In the genomic region with DNA sequence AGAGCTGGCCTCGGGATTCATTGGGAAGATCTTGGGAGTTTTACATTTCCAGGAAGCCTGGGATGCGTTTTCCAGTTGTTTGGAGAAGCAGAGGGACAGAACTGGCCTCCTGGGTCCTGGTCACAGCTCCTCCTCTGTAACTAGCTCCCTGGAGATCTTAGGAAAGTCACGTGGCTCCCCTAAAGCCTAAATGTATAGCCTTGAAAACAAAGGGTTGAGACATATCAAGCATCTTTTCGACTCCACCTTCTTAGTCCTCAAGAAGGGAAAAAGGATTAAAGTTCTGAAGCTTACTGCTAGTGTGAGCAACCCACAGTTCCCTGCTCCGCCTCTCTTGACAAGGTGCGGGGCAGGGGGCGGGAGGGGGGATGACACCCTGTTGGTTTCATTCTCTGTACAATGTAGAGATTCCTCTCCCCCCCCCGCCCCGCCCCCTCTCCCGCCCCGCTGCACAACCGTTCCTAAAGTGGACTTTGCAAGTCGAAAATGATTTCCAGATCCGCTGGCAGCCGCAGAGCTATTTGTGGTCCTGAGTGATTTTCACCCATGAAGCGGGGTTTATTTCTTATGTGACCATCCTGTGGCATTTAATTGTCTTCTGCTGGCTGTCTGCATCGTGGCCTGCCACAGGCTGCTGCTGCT, we compare ENCODE assay signal across 9 mouse cellular contexts. TPM values are rescaled to one million over a fixed set of nuclear protein-coding genes. Genes with fewer than 3 reads are reported as not detected.
DNase-seq lines count a peak whose midpoint lies in the region; ATAC-seq and TF ChIP-seq lines count a peak whose summit lies in the region.
"Had no signal": no experiment of that assay in that cellular context is flagged by ENCODE, and none has a peak within 500 bp of the region (broad histone marks: within the 10 kb centered on the region; RNA-seq: fewer than 3 reads in every experiment).

No protein-coding gene starts in this region.

- no peak for TF ChIP-seq CTCF in kidney, adult 2 months (conservative IDR thresholded peaks at IDR 0.05; ENCODE audit: insufficient read depth, insufficient read length, low read depth, low read length)

- H3K27ac ChIP-seq in kidney, embryonic 16.5 days (ENCODE audit: low read length) = peak overlapping the region; percentile 35; the same call in 1 of the 2 replicates
- no peak overlapping the region for H3K27ac ChIP-seq in kidney, adult 2 months (ENCODE audit: insufficient read depth, low read depth, low read length)
- H3K27ac ChIP-seq in heart, embryonic 11.5 days (ENCODE audit: low read depth, low read length) = peak overlapping the region; percentile 29; the same call in 1 of the 2 replicates
- peak overlapping the region; percentile 67; the same call in 1 of the 2 replicates for H3K27ac ChIP-seq in limb, embryonic 13.5 days
- H3K27ac ChIP-seq in neural tube, embryonic 14.5 days (ENCODE audit: low read depth, low read length) = no peak overlapping the region

- 0 out of 2 replicates have a peak, but pooled peaks have one; percentile 14 for ATAC-seq in kidney, embryonic 16.5 days (ENCODE audit: low FRiP score, low TSS enrichment)
- ATAC-seq in heart, embryonic 11.5 days (replicated peaks; ENCODE audit: insufficient number of reproducible peaks, low FRiP score, low TSS enrichment) = no peak
- ATAC-seq in limb, embryonic 13.5 days (ENCODE audit: low FRiP score, low read depth) = peak; percentile 49; the same call in 1 of the 2 replicates
- ATAC-seq in neural tube, embryonic 14.5 days (ENCODE audit: low read depth) = no peak
- no peak for ATAC-seq in granulocyte monocyte progenitor cell, adult 5-6 weeks (replicated peaks; ENCODE audit: poor library complexity, severe bottlenecking)

- peak overlapping the region; percentile 28 for H3K4me3 ChIP-seq in kidney, embryonic 16.5 days (ENCODE audit: low read length)
- H3K4me3 ChIP-seq in kidney, adult 2 months (ENCODE audit: insufficient read depth, low read depth, low read length) = no peak overlapping the region
- peak overlapping the region; percentile 35 for H3K4me3 ChIP-seq in heart, embryonic 11.5 days (ENCODE audit: low read depth, low read length)
- peak overlapping the region; percentile 19 for H3K4me3 ChIP-seq in limb, embryonic 13.5 days
- H3K4me3 ChIP-seq in neural tube, embryonic 14.5 days (ENCODE audit: low read depth, low read length) = no peak overlapping the region

- H3K4me2 ChIP-seq in kidney, embryonic 16.5 days (replicated peaks; ENCODE audit: low read depth, low read length) = peak overlapping the region; percentile 49
- H3K4me2 ChIP-seq in heart, embryonic 11.5 days = peak overlapping the region; percentile 68
- peak overlapping the region; percentile 54 for H3K4me2 ChIP-seq in limb, embryonic 13.5 days (replicated peaks)
- H3K4me2 ChIP-seq in neural tube, embryonic 14.5 days (ENCODE audit: low read depth, low read length) = peak overlapping the region; percentile 27

- no peaks in the 10 kb centered on the region for H3K27me3 ChIP-seq in kidney, embryonic 16.5 days (ENCODE audit: insufficient read depth, low read length)
- H3K27me3 ChIP-seq in kidney, adult 2 months (replicated peaks; ENCODE audit: control insufficient read depth, insufficient read depth, low read length) = no peaks in the 10 kb centered on the region
- H3K27me3 ChIP-seq in heart, embryonic 11.5 days (ENCODE audit: control insufficient read depth, insufficient read depth, low read length) = no peaks in the 10 kb centered on the region
- no peaks in the 10 kb centered on the region for H3K27me3 ChIP-seq in limb, embryonic 13.5 days
- H3K27me3 ChIP-seq in neural tube, embryonic 14.5 days (ENCODE audit: control insufficient read depth, insufficient read depth, low read length) = no peaks in the 10 kb centered on the region

- peak overlapping the region; percentile 31; the same call in 1 of the 2 replicates for H3K9ac ChIP-seq in kidney, embryonic 16.5 days (replicated peaks; ENCODE audit: low read length)
- peak overlapping the region; percentile 34; the same call in 1 of the 2 replicates for H3K9ac ChIP-seq in heart, embryonic 11.5 days (ENCODE audit: low read depth, low read length)
- peak overlapping the region; percentile 25; the same call in 1 of the 2 replicates for H3K9ac ChIP-seq in limb, embryonic 13.5 days
- H3K9ac ChIP-seq in neural tube, embryonic 14.5 days (replicated peaks; ENCODE audit: low read depth, low read length) = no peak overlapping the region

- no peak for DNase-seq in kidney, adult 2 months
- DNase-seq in layer of hippocampus, postnatal 25 days (ENCODE audit: extremely low spot score in 1 of 2, low spot score in 1 of 2) = no peak
- no peak for DNase-seq in frontal cortex, postnatal 14 days (ENCODE audit: low spot score in 2 of 2)
- DNase-seq: cerebellum, adult 18-20 months had no signal

- 16% methylated on average over 16 of the region's 17 CpGs for WGBS in kidney, embryonic 16.5 days
- WGBS in kidney, adult 2 months = 13% methylated on average over 17 of the region's 17 CpGs
- 13% methylated on average over 15 of the region's 17 CpGs for WGBS in heart, embryonic 11.5 days (ENCODE audit: insufficient replicate concordance)
- WGBS in limb, embryonic 13.5 days = 10% methylated on average over 17 of the region's 17 CpGs
- WGBS in neural tube, embryonic 14.5 days = 20% methylated on average over 17 of the region's 17 CpGs

- no peaks in the 10 kb centered on the region for H3K9me3 ChIP-seq in kidney, embryonic 16.5 days (ENCODE audit: low read length)
- H3K9me3 ChIP-seq in heart, embryonic 11.5 days (replicated peaks; ENCODE audit: control insufficient read depth, low read length) = no peaks in the 10 kb centered on the region
- H3K9me3 ChIP-seq in limb, embryonic 13.5 days = no peaks in the 10 kb centered on the region
- no peaks in the 10 kb centered on the region for H3K9me3 ChIP-seq in neural tube, embryonic 14.5 days (ENCODE audit: control insufficient read depth, low read length)

- H3K4me1 ChIP-seq in kidney, embryonic 16.5 days (ENCODE audit: insufficient read depth, low read length) = peaks cover 29% of the 10 kb centered on the region
- H3K4me1 ChIP-seq in kidney, adult 2 months (ENCODE audit: control insufficient read depth, insufficient read depth, low read length) = 0 out of 2 replicates have a peak, but pooled peaks cover 2% of the 10 kb centered on the region
- H3K4me1 ChIP-seq in heart, embryonic 11.5 days (ENCODE audit: control insufficient read depth, insufficient read depth, low read length) = peaks cover 11% of the 10 kb centered on the region
- peaks cover 34% of the 10 kb centered on the region for H3K4me1 ChIP-seq in limb, embryonic 13.5 days
- peaks cover 9% of the 10 kb centered on the region; the same call in 1 of the 2 replicates for H3K4me1 ChIP-seq in neural tube, embryonic 14.5 days (ENCODE audit: control insufficient read depth, insufficient read depth, low read length)

- H3K36me3 ChIP-seq in kidney, embryonic 16.5 days (ENCODE audit: insufficient read depth, low read length) = no peaks in the 10 kb centered on the region
- H3K36me3 ChIP-seq in kidney, adult 2 months (ENCODE audit: control insufficient read depth, insufficient read depth, low read length) = no peaks in the 10 kb centered on the region
- no peaks in the 10 kb centered on the region for H3K36me3 ChIP-seq in heart, embryonic 11.5 days (ENCODE audit: control insufficient read depth, insufficient read depth, low read length)
- no peaks in the 10 kb centered on the region for H3K36me3 ChIP-seq in limb, embryonic 13.5 days
- no peaks in the 10 kb centered on the region for H3K36me3 ChIP-seq in neural tube, embryonic 14.5 days (ENCODE audit: control insufficient read depth, insufficient read depth, low read length)

- no peak for TF ChIP-seq POLR2A in kidney, adult 2 months (IDR thresholded peaks at IDR 0.05; ENCODE audit: low read depth, low read length)

RNA-seq across cellular contexts. Expression of a gene that starts 0.6 kb away (rescaled TPM):
- polyA plus RNA-seq in kidney, embryonic 16.5 days (2015; fragmentation: Nextera tagmentation; extraction: Ambion mirVana) = 0.19 and 0.30 TPM in 2 replicates
- 0.06 TPM in 1 of 2 replicates, not detected in the other for polyA plus RNA-seq in kidney, adult 2 months (2012; rRNA removed)
- polyA plus RNA-seq in heart, embryonic 11.5 days (2014; fragmentation: Nextera tagmentation; extraction: Ambion mirVana) = 0.72 TPM in 1 of 2 replicates, not detected in the other
- polyA plus RNA-seq in limb, embryonic 13.5 days (2015; fragmentation: Nextera tagmentation; extraction: Ambion mirVana) = 0.50 and 0.65 TPM in 2 replicates
- not detected in 2 replicates for polyA plus RNA-seq in neural tube, embryonic 14.5 days (2014; fragmentation: Nextera tagmentation; extraction: Ambion mirVana)
- total RNA-seq in layer of hippocampus, postnatal 25 days (2021) = under 1 TPM in 1 of 2 experiments, not detected in 1; 0.27 TPM
- total RNA-seq in granulocyte monocyte progenitor cell, adult 5-6 weeks (2014; fragmentation: Nextera tagmentation) = not detected in 2 replicates
- not detected in 2 replicates for total RNA-seq in granulocyte monocyte progenitor cell, adult 5-6 weeks (2017)

Comparison
In these comparisons a context has a peak if more than half of its experiments do, and no peak if none do; other contexts are left out.
1. H3K27ac ChIP-seq: peak in kidney, embryonic 16.5 days (single experiment), heart, embryonic 11.5 days (single experiment) and limb, embryonic 13.5 days (single experiment); none in kidney, adult 2 months (single experiment) and neural tube, embryonic 14.5 days (single experiment).
2. H3K4me3 ChIP-seq: peak in kidney, embryonic 16.5 days (single experiment), heart, embryonic 11.5 days (single experiment) and limb, embryonic 13.5 days (single experiment); none in kidney, adult 2 months (single experiment) and neural tube, embryonic 14.5 days (single experiment).
3. ATAC-seq: peak in kidney, embryonic 16.5 days (single experiment) and limb, embryonic 13.5 days (single experiment); none in heart, embryonic 11.5 days (single experiment), neural tube, embryonic 14.5 days (single experiment) and granulocyte monocyte progenitor cell, adult 5-6 weeks (single experiment).
4. Peak in every context shown above with its lines, with median percentiles within 50 percentile points of each other: H3K4me2 ChIP-seq.